Mouse (Mus musculus): ENCODE measurements at regions not wholly inside any gene's neighbourhood (a gene's known extent, or its start where the extent isn't known, plus 50 kb on each side); places are given as distances from the start of the nearest gene placed in this dataset.
A peak's percentile ranks its signal among the peaks of the same experiment; 100 is the strongest.

GRCm38 (mm10) chr10:9157299-9158215 lies 271.7 kb upstream of the Sash1 start:
- WGBS: 69% methylated on average over 10 of the region's 10 CpGs

GRCm38 (mm10) chr10:9136099-9136498 lies 250.2 kb upstream of the Sash1 start:
- Histone ChIP-seq H3K36me3 (ENCODE audit: control insufficient read depth, insufficient read depth, low read length) (no peaks in the 10 kb centered on the region), H3K27ac (replicated peaks; ENCODE audit: insufficient read depth, low read depth, low read length) (no peak overlapping the region), H3K9ac (ENCODE audit: low read depth, low read length) (no peak overlapping the region), H3K4me1 (ENCODE audit: control insufficient read depth, insufficient read depth, low read length) (no peaks in the 10 kb centered on the region), H3K4me3 (ENCODE audit: insufficient read depth, low read depth, low read length) (no peak overlapping the region), H3K27me3 (ENCODE audit: control insufficient read depth, insufficient read depth, low read length) (no peaks in the 10 kb centered on the region), H3K79me2 (ENCODE audit: control insufficient read depth, insufficient read depth, low read length) (no peaks in the 10 kb centered on the region)
- WGBS: 62% methylated on average over 2 of the region's 2 CpGs
- TF ChIP-seq CTCF (IDR thresholded peaks at IDR 0.05; ENCODE audit: low read depth, low read length) (no peak), POLR2A (IDR thresholded peaks at IDR 0.05; ENCODE audit: extremely low read depth, insufficient read depth, low read length) (no peak)
- DNase-seq (ENCODE audit: extremely low read depth, low read depth, low spot score): no peak

More at GRCm38 (mm10) chr10:9157299-9158215, 271.7 kb upstream of the Sash1 start:
- TF ChIP-seq POLR2A (IDR thresholded peaks at IDR 0.05; ENCODE audit: extremely low read depth, insufficient read depth, low read length) (no peak), CTCF (IDR thresholded peaks at IDR 0.05; ENCODE audit: low read depth, low read length) (no peak)
- H3K27ac ChIP-seq (replicated peaks; ENCODE audit: insufficient read depth, low read depth, low read length): no peak overlapping the region
- H3K79me2 ChIP-seq (ENCODE audit: control insufficient read depth, insufficient read depth, low read length): no peaks in the 10 kb centered on the region
- H3K27me3 ChIP-seq (ENCODE audit: control insufficient read depth, insufficient read depth, low read length): no peaks in the 10 kb centered on the region
- H3K4me1 ChIP-seq (ENCODE audit: control insufficient read depth, insufficient read depth, low read length): no peaks in the 10 kb centered on the region
- H3K36me3 ChIP-seq (ENCODE audit: control insufficient read depth, insufficient read depth, low read length): no peaks in the 10 kb centered on the region
- H3K4me3 ChIP-seq (ENCODE audit: insufficient read depth, low read depth, low read length): no peak overlapping the region
- DNase-seq (ENCODE audit: extremely low read depth, low read depth, low spot score): no peak
- H3K9ac ChIP-seq (ENCODE audit: low read depth, low read length): no peak overlapping the region

GRCm38 (mm10) chr10:9134293-9135021 lies 248.6 kb upstream of the Sash1 start:
- Histone ChIP-seq H3K27ac (replicated peaks; ENCODE audit: insufficient read depth, low read depth, low read length) (no peak overlapping the region), H3K27me3 (ENCODE audit: control insufficient read depth, insufficient read depth, low read length) (no peaks in the 10 kb centered on the region), H3K79me2 (ENCODE audit: control insufficient read depth, insufficient read depth, low read length) (no peaks in the 10 kb centered on the region), H3K4me3 (ENCODE audit: insufficient read depth, low read depth, low read length) (no peak overlapping the region), H3K9ac (ENCODE audit: low read depth, low read length) (no peak overlapping the region), H3K4me1 (ENCODE audit: control insufficient read depth, insufficient read depth, low read length) (no peaks in the 10 kb centered on the region), H3K36me3 (ENCODE audit: control insufficient read depth, insufficient read depth, low read length) (no peaks in the 10 kb centered on the region)
- TF ChIP-seq POLR2A (IDR thresholded peaks at IDR 0.05; ENCODE audit: extremely low read depth, insufficient read depth, low read length) (no peak), CTCF (IDR thresholded peaks at IDR 0.05; ENCODE audit: low read depth, low read length) (no peak)
- no peak for DNase-seq (ENCODE audit: extremely low read depth, low read depth, low spot score)
- 71% methylated on average over 9 of the region's 9 CpGs for WGBS

DNA sequence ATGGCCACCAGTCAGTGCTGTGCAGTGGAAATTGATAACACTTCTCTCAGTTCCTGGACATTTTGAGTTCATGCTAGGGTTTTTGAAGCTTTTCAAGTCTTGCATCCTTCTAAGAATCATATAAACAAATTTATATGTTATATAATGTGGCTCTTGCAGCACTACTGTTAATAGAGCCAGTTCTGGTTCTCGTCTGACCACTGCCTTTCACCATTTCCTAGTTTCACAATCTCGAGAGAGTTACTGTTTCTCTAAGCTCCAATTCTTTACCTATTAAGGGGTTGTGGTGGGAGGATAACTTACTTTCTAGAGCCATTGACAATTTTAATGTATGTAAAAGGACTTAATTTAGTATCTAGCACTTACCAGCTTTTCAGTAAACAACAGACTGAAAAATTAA lies 244.2 kb upstream of the Sash1 start:
- Histone ChIP-seq H3K4me1 (ENCODE audit: control insufficient read depth, insufficient read depth, low read length) (no peaks in the 10 kb centered on the region), H3K27ac (replicated peaks; ENCODE audit: insufficient read depth, low read depth, low read length) (no peak overlapping the region), H3K36me3 (ENCODE audit: control insufficient read depth, insufficient read depth, low read length) (no peaks in the 10 kb centered on the region), H3K79me2 (ENCODE audit: control insufficient read depth, insufficient read depth, low read length) (no peaks in the 10 kb centered on the region), H3K27me3 (ENCODE audit: control insufficient read depth, insufficient read depth, low read length) (no peaks in the 10 kb centered on the region), H3K4me3 (ENCODE audit: insufficient read depth, low read depth, low read length) (no peak overlapping the region), H3K9ac (ENCODE audit: low read depth, low read length) (no peak overlapping the region)
- no peak for TF ChIP-seq CTCF (IDR thresholded peaks at IDR 0.05; ENCODE audit: low read depth, low read length)
- TF ChIP-seq POLR2A (IDR thresholded peaks at IDR 0.05; ENCODE audit: extremely low read depth, insufficient read depth, low read length): no peak
- DNase-seq (ENCODE audit: extremely low read depth, low read depth, low spot score): no peak
- WGBS: 66% methylated on average over 2 of the region's 2 CpGs

- Histone ChIP-seq H3K4me1 (ENCODE audit: control insufficient read depth, insufficient read depth, low read length) (peaks cover 2% of the 10 kb centered on the region; the same call in 1 of the 2 replicates), H3K9ac (ENCODE audit: low read depth, low read length) (no peak overlapping the region), H3K4me3 (ENCODE audit: insufficient read depth, low read depth, low read length) (no peak overlapping the region), H3K27ac (replicated peaks; ENCODE audit: insufficient read depth, low read depth, low read length) (no peak overlapping the region), H3K27me3 (ENCODE audit: control insufficient read depth, insufficient read depth, low read length) (no peaks in the 10 kb centered on the region), H3K79me2 (ENCODE audit: control insufficient read depth, insufficient read depth, low read length) (no peaks in the 10 kb centered on the region), H3K36me3 (ENCODE audit: control insufficient read depth, insufficient read depth, low read length) (no peaks in the 10 kb centered on the region)
- peak; percentile 8 for DNase-seq (ENCODE audit: extremely low read depth, low read depth, low spot score)
- TF ChIP-seq CTCF (IDR thresholded peaks at IDR 0.05; ENCODE audit: low read depth, low read length) (no peak), POLR2A (IDR thresholded peaks at IDR 0.05; ENCODE audit: extremely low read depth, insufficient read depth, low read length) (no peak)
- 51% methylated on average over 4 of the region's 4 CpGs for WGBS
Measured at GRCm38 (mm10) chr10:9119249-9119648, 233.4 kb upstream of the Sash1 start.
